Mouse (Mus musculus) embryo, embryonic 10 days (tissue): ENCODE measurements around the gene Kcnh8.

Experiments used
- DNase-seq: peaks from one replicate; pipeline ENCODE4 v3.0.0-alpha.2; 2015; ENCODE audit warnings: low spot score

Gene Kcnh8

GRCm38 (mm10) chr17:52602093-52602780 lies at the start of gene Kcnh8:
Kcnh8 (plus strand) TSS chr17:52602709.
- DNase-seq, result peak; percentile 54

- peak; percentile 79 for DNase-seq
These were observed 42.4 kb upstream of the Kcnh8 start for GRCm38 (mm10) chr17:52559961-52560720.

DNA sequence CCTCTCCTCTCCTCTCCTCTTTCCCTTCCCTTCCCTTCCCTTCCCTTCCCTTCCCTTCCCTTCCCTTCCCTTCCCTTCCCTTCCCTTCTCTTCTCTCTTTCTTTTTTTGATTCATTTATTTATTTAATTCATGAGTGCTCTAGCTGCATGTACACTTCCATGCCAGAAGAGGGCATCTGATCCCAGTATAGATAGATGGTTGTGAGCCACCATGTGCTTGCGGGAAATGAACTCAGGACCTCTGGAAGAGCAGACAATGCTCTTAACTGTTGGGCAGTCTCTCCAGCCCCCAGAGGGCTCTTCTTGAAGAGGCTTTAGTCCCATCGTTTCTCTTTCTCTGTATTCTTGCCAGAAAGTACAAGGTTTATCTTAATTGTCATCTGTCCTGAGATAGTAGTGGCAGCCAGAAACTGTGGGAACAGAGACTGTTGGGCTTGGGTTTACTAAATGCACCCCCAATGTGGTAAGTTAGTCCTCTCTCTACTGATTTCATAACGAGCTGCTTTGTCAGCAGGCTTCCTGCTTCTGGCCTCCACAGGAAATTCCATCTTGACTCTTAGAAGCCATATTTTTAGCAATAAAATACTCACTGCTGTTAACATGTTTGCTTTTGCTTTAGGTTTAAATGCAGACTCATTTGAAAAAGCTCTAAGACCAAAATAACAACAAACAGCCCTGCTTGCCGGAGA lies 36.9 kb upstream of the Kcnh8 start:
- peak; percentile 39 for DNase-seq

DNA sequence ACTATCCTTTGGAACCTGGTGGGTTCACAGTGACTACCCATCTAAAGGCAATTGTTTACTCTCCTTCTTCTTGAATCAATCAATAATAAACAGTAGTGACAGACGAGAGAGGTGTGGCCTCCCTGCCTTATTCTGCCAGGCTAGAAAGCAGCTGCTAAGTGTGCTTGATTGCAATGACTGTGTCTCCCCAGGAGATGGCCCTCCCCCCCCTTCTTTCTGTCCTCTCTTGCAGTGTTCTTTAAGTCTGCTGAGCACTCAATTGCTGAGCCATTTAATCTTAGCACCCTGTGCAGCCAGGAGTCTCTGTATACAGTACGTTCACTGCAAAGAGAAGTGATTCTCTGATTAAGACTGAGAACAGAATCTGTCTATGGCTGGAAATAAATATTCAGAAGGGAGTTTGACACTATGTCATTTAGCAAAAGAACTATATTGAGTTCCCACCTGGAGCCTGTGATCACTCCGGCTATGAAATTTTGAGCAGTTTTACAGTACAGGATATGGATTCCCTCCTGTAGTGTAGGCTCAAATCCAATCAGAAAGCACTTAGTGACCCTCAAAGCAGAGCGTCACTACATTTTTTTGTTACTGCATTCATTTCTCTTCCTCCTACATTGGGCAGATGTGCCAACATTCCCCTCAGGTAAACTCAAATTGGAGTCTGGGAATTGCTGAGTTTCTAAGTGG lies 32.8 kb upstream of the Kcnh8 start:
- no peak for DNase-seq

DNA sequence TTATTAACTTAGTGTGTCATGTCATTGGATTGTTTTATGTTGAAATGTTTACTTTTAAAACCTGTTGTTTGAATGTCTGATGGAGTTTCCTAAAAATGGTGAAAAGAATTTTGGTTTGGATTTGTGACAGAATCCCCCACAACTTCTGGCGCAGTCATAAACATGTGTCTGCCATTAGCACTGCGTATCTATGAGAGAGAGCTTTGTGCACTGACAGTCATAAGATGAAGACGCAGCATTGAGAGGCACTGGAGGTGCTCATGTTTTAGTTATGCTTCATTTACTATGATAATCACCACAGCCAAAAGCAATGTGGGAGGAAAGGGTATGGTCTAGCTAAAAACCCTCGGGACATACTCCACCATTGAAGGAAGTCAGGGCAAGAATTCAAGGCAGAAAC lies 30.3 kb upstream of the Kcnh8 start:
- no peak for DNase-seq

DNA sequence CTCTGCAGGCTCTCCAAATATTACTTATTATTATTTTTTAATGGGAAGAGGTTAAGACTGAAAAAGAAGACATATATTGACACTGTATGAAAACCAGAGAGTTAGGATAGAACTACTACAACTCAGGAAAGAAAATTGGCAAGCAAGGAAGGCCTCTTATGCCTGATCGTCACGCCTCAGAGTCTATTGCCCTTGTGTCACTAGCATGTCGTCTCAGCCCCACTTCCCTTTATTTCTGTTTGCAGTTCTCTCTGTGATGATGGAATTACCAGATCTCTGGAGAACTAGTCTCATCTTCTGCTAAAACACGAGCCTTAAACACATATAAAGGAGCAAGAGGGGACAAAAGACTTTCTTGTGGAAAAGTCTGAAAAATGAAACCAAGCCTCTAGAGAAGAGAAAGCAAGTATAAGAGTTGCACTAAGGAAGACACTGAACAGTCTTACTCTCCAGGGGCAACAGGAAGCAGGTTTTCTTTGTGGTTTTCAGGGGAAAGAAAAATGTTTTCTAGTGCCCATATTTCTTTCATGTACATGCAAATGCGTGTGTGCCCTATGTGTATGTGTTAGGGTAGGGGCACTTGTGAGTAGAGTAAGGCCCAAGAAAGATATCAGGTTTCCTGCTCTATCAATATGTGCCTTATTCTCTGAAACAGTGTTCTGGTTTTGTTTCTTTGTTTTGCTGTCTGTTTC lies 10.9 kb upstream of the Kcnh8 start:
- DNase-seq, result no peak

GRCm38 (mm10) chr17:52599141-52599540 lies 3.4 kb upstream of the Kcnh8 start:
- DNase-seq, result no peak

GRCm38 (mm10) chr17:52600882-52601371 lies 1.6 kb upstream of the Kcnh8 start:
- peak; percentile 75 for DNase-seq

- DNase-seq, result no peak
These were observed 267 bp downstream of the Kcnh8 start for GRCm38 (mm10) chr17:52602781-52603170.

- peak; percentile 30 for DNase-seq
These were observed 902 bp downstream of the Kcnh8 start for GRCm38 (mm10) chr17:52603411-52603810.

- no peak for DNase-seq
These were observed 8.9 kb downstream of the Kcnh8 start for GRCm38 (mm10) chr17:52611382-52611781.

DNA sequence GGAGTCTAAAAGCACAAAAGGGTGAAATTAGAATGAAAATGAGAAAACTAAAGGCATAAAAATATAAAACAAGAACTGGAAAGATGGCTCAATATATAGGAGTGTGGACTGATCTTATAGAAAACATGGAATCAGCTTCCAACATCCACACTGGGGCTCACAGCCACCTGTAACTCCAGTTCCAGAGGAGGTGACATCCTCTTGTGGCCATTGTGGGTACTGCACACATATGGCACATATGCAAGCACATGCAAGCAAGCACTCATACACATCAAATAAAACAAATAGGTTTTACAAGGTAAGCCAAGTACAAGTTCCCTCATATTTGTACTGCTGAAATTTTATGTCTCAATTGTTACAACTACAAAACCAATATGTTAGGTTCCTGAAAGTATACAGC lies 46.7 kb downstream of the Kcnh8 start:
- peak; percentile 7 for DNase-seq

DNA sequence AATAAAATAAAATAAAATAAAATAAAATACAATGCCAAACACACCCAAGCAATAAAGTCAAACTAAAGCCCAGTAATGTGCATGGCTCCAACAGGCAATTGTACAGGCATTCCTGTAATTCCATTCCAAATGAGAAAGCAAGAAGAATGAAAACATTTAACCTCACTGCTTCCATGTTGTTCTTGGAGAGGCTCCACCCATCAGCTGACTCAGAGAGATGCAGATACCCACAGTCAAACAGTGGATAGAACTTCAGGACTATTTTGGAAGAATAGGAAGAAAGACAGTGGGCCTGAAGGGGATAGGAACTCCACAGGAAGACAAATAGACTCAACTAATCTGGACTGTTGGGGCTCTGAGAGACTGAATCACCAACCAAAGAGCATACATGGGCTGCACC lies 89.5 kb downstream of the Kcnh8 start:
- DNase-seq, result no peak

GRCm38 (mm10) chr17:52701944-52702343 lies 99.4 kb downstream of the Kcnh8 start:
- DNase-seq, result no peak

DNA sequence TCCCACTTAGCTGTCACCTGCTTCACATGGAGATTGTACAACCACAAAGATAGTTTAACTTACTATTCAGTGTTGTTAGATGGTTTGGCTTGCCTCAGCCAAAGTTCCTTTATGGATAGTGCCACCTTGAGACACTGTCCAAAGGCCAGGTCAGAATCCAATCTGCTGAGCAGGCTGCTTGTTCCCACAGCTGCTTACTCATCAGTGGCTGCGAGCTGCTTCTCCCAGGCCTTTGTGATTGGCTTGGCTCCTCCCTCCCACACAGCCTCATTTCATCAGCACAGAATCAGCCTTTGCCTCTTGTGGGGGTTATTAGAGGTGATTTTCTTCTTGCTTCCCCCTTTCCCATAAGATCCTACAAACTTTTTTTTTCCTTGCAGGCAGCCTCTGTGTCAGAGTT lies 109.8 kb downstream of the Kcnh8 start:
- DNase-seq, result peak; percentile 15

DNA sequence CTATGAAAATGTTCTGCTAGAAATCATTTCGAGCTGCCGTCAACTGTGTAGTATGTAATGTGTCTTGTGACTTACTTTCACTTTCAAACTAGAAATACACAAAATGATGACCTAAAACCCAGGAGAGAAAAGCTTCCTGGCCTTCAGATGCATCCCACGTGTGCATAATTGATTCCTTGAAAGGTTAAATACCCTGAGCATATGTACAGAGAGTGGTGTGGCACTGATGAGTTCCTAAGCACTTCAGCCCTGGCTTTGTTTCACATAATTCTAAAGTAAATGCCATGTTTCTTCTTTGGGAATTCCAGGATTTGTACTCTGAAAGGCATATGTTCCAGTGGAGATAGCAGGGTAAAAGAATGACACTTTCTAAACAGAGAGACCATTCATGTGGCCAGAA lies 119.7 kb downstream of the Kcnh8 start:
- DNase-seq, result no peak

DNA sequence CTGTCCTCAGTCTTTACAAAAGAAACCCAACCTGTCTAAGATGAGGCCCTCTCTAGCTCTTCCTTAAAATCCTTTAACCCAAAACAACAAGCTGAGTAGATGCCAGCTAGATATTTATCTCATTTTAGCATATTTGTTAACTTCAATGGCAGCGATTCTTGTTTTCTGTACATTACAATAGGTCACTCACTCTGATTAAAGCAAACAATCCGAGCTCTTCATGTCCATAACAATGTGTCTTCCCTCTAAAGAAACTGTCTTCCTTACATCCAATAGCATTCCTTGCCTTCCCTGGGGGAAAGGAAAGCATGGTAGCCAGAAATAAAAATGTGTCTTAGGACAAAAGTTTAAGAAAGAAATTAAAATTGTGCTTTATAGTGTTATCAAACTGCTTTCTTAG lies 126.3 kb downstream of the Kcnh8 start:
- DNase-seq, result no peak

- DNase-seq, result no peak
These were observed 135.9 kb downstream of the Kcnh8 start for GRCm38 (mm10) chr17:52738436-52738835.

GRCm38 (mm10) chr17:52788151-52788550 lies 185.6 kb downstream of the Kcnh8 start:
- DNase-seq, result no peak

DNA sequence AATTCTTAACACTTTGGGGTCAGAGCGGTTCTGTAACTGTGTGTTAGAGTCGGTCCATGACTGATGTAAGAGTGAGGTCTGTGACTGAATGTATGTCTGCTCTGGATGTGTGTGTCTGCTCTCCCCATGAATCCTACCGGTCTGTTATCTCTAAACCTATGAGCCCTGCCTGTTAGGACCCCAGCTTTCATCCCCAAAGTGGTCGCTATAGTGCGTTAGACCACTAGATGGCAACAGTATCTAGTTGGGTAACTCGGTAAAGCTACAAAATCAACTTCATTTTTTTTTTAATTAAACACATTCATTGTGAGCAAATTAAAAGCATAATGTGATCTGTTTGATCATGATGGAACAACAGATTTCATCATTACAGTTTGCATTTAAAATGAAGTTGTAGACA lies 202.0 kb downstream of the Kcnh8 start:
- DNase-seq, result peak; percentile 12

GRCm38 (mm10) chr17:52810773-52811172 lies 208.3 kb downstream of the Kcnh8 start:
- DNase-seq, result no peak

DNA sequence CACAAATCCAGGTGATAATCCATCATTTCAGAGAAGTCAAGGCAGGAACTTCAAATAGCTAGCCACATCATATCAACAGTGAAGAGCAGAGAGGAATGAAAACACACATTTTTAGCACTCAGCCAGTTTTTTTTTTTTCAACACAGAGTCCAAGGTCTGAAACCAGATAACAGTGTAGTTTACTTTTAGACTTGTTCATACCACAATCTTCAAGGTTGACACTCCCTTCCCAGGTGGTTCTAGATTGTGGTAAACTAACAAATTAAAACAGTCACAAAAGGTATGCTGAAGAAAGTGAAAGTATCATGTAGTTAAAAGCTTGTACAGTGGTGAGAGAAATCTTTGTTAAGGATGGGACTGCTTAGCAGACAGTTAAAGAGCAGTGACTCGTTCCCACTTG lies 216.5 kb downstream of the Kcnh8 start:
- DNase-seq, result no peak
